Mouse (Mus musculus): ENCODE data around the gene BC048671.

Gene BC048671

GRCm38 (mm10) chr6:90300919-90301318 lies at the start of gene BC048671:
Gene BC048671, plus strand, starts transcription at chr6:90301219.
- no peak for DNase-seq (ENCODE audit: low read depth)

GRCm38 (mm10) chr6:90288265-90288664 lies 12.8 kb upstream of the BC048671 start:
- DNase-seq (ENCODE audit: low read depth): no peak

GRCm38 (mm10) chr6:90306315-90306975 lies 5.4 kb downstream of the BC048671 start:
- no peak for DNase-seq (ENCODE audit: low read depth)

GRCm38 (mm10) chr6:90308839-90309778 lies 8.1 kb downstream of the BC048671 start:
- no peak for DNase-seq (ENCODE audit: low read depth)

- no peak for DNase-seq (ENCODE audit: low read depth)
Measured at GRCm38 (mm10) chr6:90315961-90316360, 14.9 kb downstream of the BC048671 start.

- no peak for DNase-seq (ENCODE audit: low read depth)
Measured at GRCm38 (mm10) chr6:90317510-90318258, 16.7 kb downstream of the BC048671 start.

- no peak for DNase-seq (ENCODE audit: low read depth)
Measured at GRCm38 (mm10) chr6:90319019-90319418, 18.0 kb downstream of the BC048671 start.

- DNase-seq (ENCODE audit: low read depth): no peak
Measured at GRCm38 (mm10) chr6:90319475-90320191, 18.6 kb downstream of the BC048671 start.

- DNase-seq (ENCODE audit: low read depth): no peak
Measured at GRCm38 (mm10) chr6:90320429-90320828, 19.4 kb downstream of the BC048671 start.

- DNase-seq (ENCODE audit: low read depth): peak; percentile 2
Measured at GRCm38 (mm10) chr6:90321811-90322210, 20.8 kb downstream of the BC048671 start.

- no peak for DNase-seq (ENCODE audit: low read depth)
Measured at GRCm38 (mm10) chr6:90324026-90324425, 23.0 kb downstream of the BC048671 start.

GRCm38 (mm10) chr6:90324463-90324862 lies 23.4 kb downstream of the BC048671 start:
- no peak for DNase-seq (ENCODE audit: low read depth)

- no peak for DNase-seq (ENCODE audit: low read depth)
Measured at GRCm38 (mm10) chr6:90324991-90325390, 24.0 kb downstream of the BC048671 start, which contains the start of gene Chst13. Gene Chst13, minus strand, starts transcription at chr6:90325185.

GRCm38 (mm10) chr6:90327670-90328069 lies 26.7 kb downstream of the BC048671 start:
- peak; percentile 9 for DNase-seq (ENCODE audit: low read depth)

GRCm38 (mm10) chr6:90329953-90330352 lies 28.9 kb downstream of the BC048671 start:
- DNase-seq (ENCODE audit: low read depth): no peak

GRCm38 (mm10) chr6:90332561-90333425 lies 31.8 kb downstream of the BC048671 start, which contains the start of gene Uroc1:
Gene Uroc1, plus strand, starts transcription at chr6:90333284.
- no peak for DNase-seq (ENCODE audit: low read depth)

GRCm38 (mm10) chr6:90334244-90334643 lies 33.2 kb downstream of the BC048671 start:
- DNase-seq (ENCODE audit: low read depth): no peak

GRCm38 (mm10) chr6:90342343-90342742 lies 41.3 kb downstream of the BC048671 start:
- DNase-seq (ENCODE audit: low read depth): no peak

- DNase-seq (ENCODE audit: low read depth): no peak
Measured at GRCm38 (mm10) chr6:90347183-90347582, 46.2 kb downstream of the BC048671 start.

- no peak for DNase-seq (ENCODE audit: low read depth)
Measured at GRCm38 (mm10) chr6:90348500-90348899, 47.5 kb downstream of the BC048671 start.

GRCm38 (mm10) chr6:90350011-90350410 lies 49.0 kb downstream of the BC048671 start:
- no peak for DNase-seq (ENCODE audit: low read depth)
